Mouse (Mus musculus) MEL (cell line): ENCODE measurements at regions not wholly inside any gene's neighbourhood (a gene's known extent, or its start where the extent isn't known, plus 50 kb on each side); places are given as distances from the start of the nearest gene placed in this dataset.

Experiments used
- DNase-seq: peaks from one replicate; pipeline ENCODE4 v3.0.0; 2011; ENCODE audit warnings: low read depth, low spot score
- H3K27ac ChIP-seq: 2 replicates; pipeline ENCODE4 v1.5.1; 2012; ENCODE audit warnings: low read depth, mild to moderate bottlenecking, control low read depth, low read length, moderate library complexity; ENCODE audit not compliant: control insufficient read depth
- H3K27me3 ChIP-seq, 2 experiments: fragments of 150-350 bp in 1 of 2; sonication (generic) in 1 of 2; 2 replicates each; pipeline ENCODE4 v1.6.1; 2012; ENCODE audit warnings: low read length in 2 of 2, mild to moderate bottlenecking in 2 of 2, improper control_type of control experiment in 1 of 2, moderate library complexity in 1 of 2; ENCODE audit not compliant: insufficient read depth in 2 of 2, control insufficient read depth in 1 of 2
- H3K36me3 ChIP-seq, 2 experiments: 2 replicates each; pipeline ENCODE4 v1.6.1; 2012 to 2014; ENCODE audit warnings: low read length in 2 of 2, improper control_type of control experiment in 1 of 2, inconsistent platforms in 1 of 2, mild to moderate bottlenecking in 1 of 2; ENCODE audit not compliant: insufficient read depth in 2 of 2, control insufficient read depth in 1 of 2
- H3K4me1 ChIP-seq, 2 experiments: fragments of 150-350 bp in 1 of 2; sonication (generic) in 1 of 2; 2 replicates each; pipeline ENCODE4 v1.6.1; 2012; ENCODE audit warnings: low read length in 2 of 2, improper control_type of control experiment in 1 of 2, mild to moderate bottlenecking in 1 of 2; ENCODE audit not compliant: insufficient read depth in 2 of 2, control insufficient read depth in 1 of 2
- H3K4me3 ChIP-seq, 2 experiments: fragments of 150-350 bp in 1 of 2; sonication (generic) in 1 of 2; 2 replicates each; pipeline ENCODE4 v1.5.1; 2012; ENCODE audit warnings: low read depth in 2 of 2, low read length in 2 of 2, mild to moderate bottlenecking in 2 of 2, moderate library complexity in 2 of 2, control low read depth in 1 of 2, improper control_type of control experiment in 1 of 2; ENCODE audit not compliant: control insufficient read depth in 1 of 2, insufficient read depth in 1 of 2
- H3K79me2 ChIP-seq: 2 replicates; pipeline ENCODE4 v1.6.1; 2012; ENCODE audit warnings: mild to moderate bottlenecking, low read length, moderate library complexity; ENCODE audit not compliant: control insufficient read depth, poor library complexity, insufficient read depth
- H3K9ac ChIP-seq: 2 replicates; pipeline ENCODE4 v1.6.1; 2012; ENCODE audit warnings: low read depth, mild to moderate bottlenecking, control low read depth, low read length, moderate library complexity; ENCODE audit not compliant: control insufficient read depth, poor library complexity, severe bottlenecking
- H3K9me3 ChIP-seq: fragments of 150-350 bp; sonication (generic); replicated peaks from 2 replicates; pipeline ENCODE4 v1.6.1; 2012; ENCODE audit warnings: mild to moderate bottlenecking, low read length, improper control_type of control experiment, moderate library complexity; ENCODE audit not compliant: insufficient read depth
- BHLHE40 ChIP-seq: IDR thresholded peaks from 2 replicates; pipeline ENCODE4 v1.6.1; 2012; ENCODE audit warnings: low read depth, mild to moderate bottlenecking, inconsistent platforms, low read length, improper control_type of control experiment, borderline replicate concordance
- CHD1 ChIP-seq: IDR thresholded peaks from 2 replicates; pipeline ENCODE4 v1.6.1; 2012; ENCODE audit warnings: low read depth, mild to moderate bottlenecking, inconsistent platforms, low read length, improper control_type of control experiment
- CHD2 ChIP-seq: IDR thresholded peaks from 2 replicates; pipeline ENCODE4 v1.6.1; 2011; ENCODE audit warnings: low read length, improper control_type of control experiment
- CTCF ChIP-seq, 3 experiments: IDR thresholded peaks in 2 of 3; conservative IDR thresholded peaks in 1 of 3; 2 replicates each; pipeline ENCODE4 v1.5.1; 2011 to 2012; ENCODE audit warnings: low read length in 3 of 3, low read depth in 2 of 3, mild to moderate bottlenecking in 2 of 3, improper control_type of control experiment in 1 of 3, inconsistent platforms in 1 of 3, mixed read lengths in 1 of 3, moderate library complexity in 1 of 3; ENCODE audit not compliant: control insufficient read depth in 1 of 3, insufficient read depth in 1 of 3, poor library complexity in 1 of 3, severe bottlenecking in 1 of 3
- E2F4 ChIP-seq: IDR thresholded peaks from 2 replicates; pipeline ENCODE4 v1.6.1; 2011; ENCODE audit warnings: low read depth, low read length, improper control_type of control experiment, borderline replicate concordance
- ELF1 ChIP-seq: IDR thresholded peaks from 2 replicates; pipeline ENCODE4 v1.6.1; 2014; ENCODE audit warnings: low read depth, mild to moderate bottlenecking, inconsistent platforms, low read length, improper control_type of control experiment, moderate library complexity
- EP300 ChIP-seq, 2 experiments: IDR thresholded peaks; 2 replicates each; pipeline ENCODE4 v1.6.1; 2011; ENCODE audit warnings: improper control_type of control experiment in 2 of 2, low read length in 2 of 2, low read depth in 1 of 2, mild to moderate bottlenecking in 1 of 2
- GABPA ChIP-seq: IDR thresholded peaks from 2 replicates; pipeline ENCODE4 v1.6.1; 2012; ENCODE audit warnings: low read depth, mild to moderate bottlenecking, inconsistent platforms, low read length, improper control_type of control experiment, moderate library complexity
- KAT2A ChIP-seq: conservative IDR thresholded peaks from 2 replicates; pipeline ENCODE4 v1.6.1; 2012; ENCODE audit warnings: low read depth, low read length, improper control_type of control experiment, inconsistent platforms
- MXI1 ChIP-seq: IDR thresholded peaks from 2 replicates; pipeline ENCODE4 v1.6.1; 2011; ENCODE audit warnings: mild to moderate bottlenecking, low read depth, low read length, improper control_type of control experiment
- MYB ChIP-seq: IDR thresholded peaks from 2 replicates; pipeline ENCODE4 v1.6.1; 2011; ENCODE audit warnings: mild to moderate bottlenecking, low read depth, low read length, improper control_type of control experiment
- MYC ChIP-seq: IDR thresholded peaks from 2 replicates; pipeline ENCODE4 v1.6.1; 2011; ENCODE audit warnings: low read depth, mild to moderate bottlenecking, low read length, improper control_type of control experiment, moderate library complexity
- NELFE ChIP-seq: IDR thresholded peaks from 2 replicates; pipeline ENCODE4 v1.6.1; 2011; ENCODE audit warnings: low read depth, low read length, improper control_type of control experiment
- NRF1 ChIP-seq: IDR thresholded peaks from 2 replicates; pipeline ENCODE4 v1.6.1; 2014; ENCODE audit warnings: low read depth, mild to moderate bottlenecking, inconsistent platforms, low read length, improper control_type of control experiment, moderate library complexity; ENCODE audit not compliant: poor library complexity, insufficient read depth, severe bottlenecking
- POLR2AphosphoS5 ChIP-seq: IDR thresholded peaks from 2 replicates; pipeline ENCODE4 v1.6.1; 2012; ENCODE audit warnings: low read depth, borderline replicate concordance, mild to moderate bottlenecking, inconsistent platforms, low read length, moderate library complexity, mixed read lengths
- RAD21 ChIP-seq: IDR thresholded peaks from 2 replicates; pipeline ENCODE4 v1.6.1; 2011; ENCODE audit warnings: mild to moderate bottlenecking, low read depth, low read length, improper control_type of control experiment
- TAL1 ChIP-seq: IDR thresholded peaks from 2 replicates; pipeline ENCODE4 v1.6.1; 2012; ENCODE audit warnings: mild to moderate bottlenecking, inconsistent platforms, low read length, moderate library complexity, mixed read lengths
- UBTF ChIP-seq: IDR thresholded peaks from 2 replicates; pipeline ENCODE4 v1.6.1; 2012; ENCODE audit warnings: low read depth, mild to moderate bottlenecking, inconsistent platforms, low read length, improper control_type of control experiment, moderate library complexity, borderline replicate concordance; ENCODE audit not compliant: insufficient read depth
- USF1 ChIP-seq: IDR thresholded peaks from 2 replicates; pipeline ENCODE4 v1.6.1; 2014; ENCODE audit warnings: low read depth, mild to moderate bottlenecking, inconsistent platforms, low read length, improper control_type of control experiment, moderate library complexity
- ZMIZ1 ChIP-seq: IDR thresholded peaks from 2 replicates; pipeline ENCODE4 v1.6.1; 2012; ENCODE audit warnings: low read depth, mild to moderate bottlenecking, inconsistent platforms, low read length, improper control_type of control experiment, moderate library complexity
- ZNF384 ChIP-seq: IDR thresholded peaks from 2 replicates; pipeline ENCODE4 v1.6.1; 2012; ENCODE audit warnings: low read depth, mild to moderate bottlenecking, inconsistent platforms, low read length, improper control_type of control experiment

GRCm38 (mm10) chr9:115760496-115760895 is 148.8 kb upstream of the Gadl1 start:
- H3K9ac ChIP-seq = no peak overlapping the region
- no peaks in the 10 kb centered on the region for H3K9me3 ChIP-seq
- DNase-seq = no peak
- H3K4me3 ChIP-seq = no peak overlapping the region
- no peak for TF ChIP-seq BHLHE40
- no peak for TF ChIP-seq ELF1
- TF ChIP-seq KAT2A = no peak
- no peak for TF ChIP-seq RAD21
- no peak for TF ChIP-seq MXI1
- no peak for TF ChIP-seq EP300 (IDR thresholded peaks at IDR 0.05; ENCODE audit: low read depth in 1 of 2, low read length in 2 of 2)
- no peak for TF ChIP-seq NRF1
- no peak for TF ChIP-seq ZMIZ1
- TF ChIP-seq GABPA = no peak
- no peak for TF ChIP-seq CHD1
- TF ChIP-seq NELFE = no peak
- TF ChIP-seq E2F4 = no peak
- TF ChIP-seq CTCF (IDR thresholded peaks at IDR 0.05 in 2 of 3, conservative IDR thresholded peaks at IDR 0.05 in 1 of 3; ENCODE audit: control insufficient read depth in 1 of 3, insufficient read depth in 1 of 3, low read depth in 2 of 3, low read length in 3 of 3, poor library complexity in 1 of 3, severe bottlenecking in 1 of 3) = no peak
- TF ChIP-seq ZNF384 = no peak
- TF ChIP-seq, all 39 proteins: peak for 0
- Histone ChIP-seq H3K27ac (no peak overlapping the region), H3K79me2 (no peaks in the 10 kb centered on the region), H3K36me3 (no peaks in the 10 kb centered on the region), H3K27me3 (no peaks in the 10 kb centered on the region), H3K4me1 (no peaks in the 10 kb centered on the region)

- Histone ChIP-seq H3K79me2 (no peaks in the 10 kb centered on the region), H3K27ac (no peak overlapping the region), H3K36me3 (no peaks in the 10 kb centered on the region), H3K4me1 (no peaks in the 10 kb centered on the region), H3K4me3 (no peak overlapping the region), H3K9me3 (no peaks in the 10 kb centered on the region), H3K27me3 (no peaks in the 10 kb centered on the region), H3K9ac (no peak overlapping the region)
- TF ChIP-seq RAD21 (no peak), CHD2 (no peak), KAT2A (no peak), POLR2AphosphoS5 (no peak), ELF1 (no peak), BHLHE40 (no peak), USF1 (no peak), MYB (no peak), UBTF (no peak), CTCF (IDR thresholded peaks at IDR 0.05 in 2 of 3, conservative IDR thresholded peaks at IDR 0.05 in 1 of 3; ENCODE audit: control insufficient read depth in 1 of 3, insufficient read depth in 1 of 3, low read depth in 2 of 3, low read length in 3 of 3, poor library complexity in 1 of 3, severe bottlenecking in 1 of 3) (no peak), TAL1 (no peak), MYC (no peak), NELFE (no peak), MXI1 (no peak)
- DNase-seq = no peak
Observed at GRCm38 (mm10) chr9:115764136-115764535, 145.1 kb upstream of the Gadl1 start.
